Mouse (Mus musculus) spleen, adult 18-20 months (tissue): ENCODE data around the gene Prtn3.

Experiments used
- DNase-seq, 2 experiments: peaks; one replicate each; pipeline ENCODE4 v3.0.0; 2022; ENCODE audit warnings: mixed read lengths in 2 of 2

Prtn3 gene

DNA sequence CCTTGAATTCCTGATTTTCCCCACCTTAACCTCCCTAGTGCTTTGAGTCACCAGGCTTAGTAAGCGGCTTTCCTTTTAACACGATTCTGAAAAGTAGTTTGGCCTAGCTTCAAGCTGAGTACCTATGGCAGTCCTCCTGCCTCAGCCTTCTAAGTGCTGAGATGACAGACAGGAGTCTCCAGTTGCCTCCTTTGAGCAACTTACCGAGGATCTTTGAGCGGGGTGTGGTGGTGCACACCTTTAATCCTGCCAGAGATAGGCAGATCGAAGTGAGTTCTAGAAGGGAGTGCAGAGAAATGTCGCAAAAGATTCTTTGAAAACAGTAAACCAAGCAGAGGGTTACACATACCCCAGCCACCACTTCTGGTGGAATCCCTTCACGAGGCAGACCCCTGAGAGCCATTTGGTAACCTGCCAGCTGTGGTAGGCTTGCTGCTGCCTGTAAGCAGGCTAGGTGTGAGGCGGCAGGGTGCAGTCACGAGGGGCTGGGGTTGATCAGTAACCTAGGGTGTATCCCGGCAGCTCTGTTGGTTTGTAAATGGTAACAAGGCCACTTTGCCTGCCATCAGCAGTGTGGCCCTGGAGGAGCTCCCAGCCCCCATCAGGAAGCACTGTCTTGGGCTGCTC is 18.6 kb upstream of the Prtn3 start:
- peak in 1 of 2 experiments; percentile 19 for DNase-seq

- no peak for DNase-seq
These were observed 18.0 kb upstream of the Prtn3 start for GRCm38 (mm10) chr10:79856280-79856679.

DNA sequence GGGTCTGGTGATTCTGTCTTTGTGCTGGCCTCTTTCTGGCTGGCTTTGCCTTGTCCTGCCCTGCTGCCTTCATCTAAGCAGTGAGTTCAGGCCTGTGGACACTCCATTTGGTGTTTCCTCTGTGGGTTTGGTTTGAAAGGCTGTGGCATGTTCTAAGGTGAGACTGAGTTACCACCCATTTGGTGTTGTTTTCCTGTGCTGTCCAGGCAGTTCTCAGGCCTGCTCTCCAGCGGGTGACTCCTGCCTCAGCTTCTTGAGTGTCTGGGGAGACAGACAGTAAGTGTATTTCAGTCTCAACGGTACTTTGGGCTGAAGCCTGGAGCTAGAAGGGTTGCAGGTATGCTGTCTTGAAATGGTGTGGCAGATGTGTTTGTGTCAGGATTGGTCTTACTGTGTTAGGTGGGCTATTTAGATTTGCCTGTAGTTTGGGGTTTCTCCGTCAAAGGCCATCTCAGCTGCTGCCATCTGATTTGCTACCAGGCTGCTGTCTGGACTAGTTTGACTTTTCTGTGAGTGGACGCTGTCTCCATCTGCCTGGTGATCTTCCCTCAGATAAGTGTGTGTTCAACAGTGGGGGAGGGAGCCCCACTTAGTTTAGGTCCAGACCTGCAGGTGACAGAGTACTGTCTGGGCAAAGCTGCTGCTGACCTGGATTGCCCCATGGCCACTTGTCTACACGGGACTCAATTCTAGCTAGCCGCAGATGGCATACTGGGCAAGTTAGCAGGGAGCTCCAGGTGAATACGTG is 17.4 kb upstream of the Prtn3 start:
- no peak for DNase-seq

GRCm38 (mm10) chr10:79857452-79857811 is 16.8 kb upstream of the Prtn3 start:
- peak; percentile 62 to 71 for DNase-seq

- no peak for DNase-seq
These were observed 16.4 kb upstream of the Prtn3 start for GRCm38 (mm10) chr10:79857894-79858293.

DNA sequence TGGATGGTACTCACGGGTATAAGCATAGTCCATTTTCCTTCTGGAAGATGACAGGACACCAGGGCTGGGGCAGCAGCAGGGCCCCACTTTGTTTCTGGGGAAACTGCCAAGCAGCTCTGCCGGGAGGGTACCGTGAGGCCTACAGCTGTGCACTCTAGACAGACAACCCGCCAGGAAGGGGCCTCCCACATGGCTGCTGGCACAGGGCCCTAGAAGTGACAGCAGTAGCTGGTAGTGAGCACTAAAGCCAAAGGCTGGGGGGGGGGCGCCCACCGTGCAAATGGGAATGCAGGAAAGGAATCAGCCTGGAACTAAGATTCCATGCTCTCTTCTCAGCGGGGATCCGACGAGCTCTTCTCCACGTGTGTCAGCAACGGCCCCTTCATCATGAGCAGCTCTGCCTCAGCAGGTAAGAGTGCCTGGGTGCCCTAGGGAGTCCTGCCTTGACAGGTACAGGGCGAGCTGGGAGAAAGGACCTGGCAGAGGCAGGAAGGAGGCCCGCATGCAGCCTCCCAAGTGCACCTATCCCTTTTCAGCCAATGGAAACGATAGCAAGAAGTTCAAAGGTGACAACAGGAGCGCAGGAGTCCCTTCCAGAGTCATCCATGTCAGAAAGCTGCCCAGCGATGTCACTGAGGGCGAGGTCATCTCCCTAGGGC is 15.7 kb upstream of the Prtn3 start:
- DNase-seq: peak in 1 of 2 experiments; percentile 26

GRCm38 (mm10) chr10:79859116-79859515 is 15.2 kb upstream of the Prtn3 start:
- DNase-seq: no peak

DNA sequence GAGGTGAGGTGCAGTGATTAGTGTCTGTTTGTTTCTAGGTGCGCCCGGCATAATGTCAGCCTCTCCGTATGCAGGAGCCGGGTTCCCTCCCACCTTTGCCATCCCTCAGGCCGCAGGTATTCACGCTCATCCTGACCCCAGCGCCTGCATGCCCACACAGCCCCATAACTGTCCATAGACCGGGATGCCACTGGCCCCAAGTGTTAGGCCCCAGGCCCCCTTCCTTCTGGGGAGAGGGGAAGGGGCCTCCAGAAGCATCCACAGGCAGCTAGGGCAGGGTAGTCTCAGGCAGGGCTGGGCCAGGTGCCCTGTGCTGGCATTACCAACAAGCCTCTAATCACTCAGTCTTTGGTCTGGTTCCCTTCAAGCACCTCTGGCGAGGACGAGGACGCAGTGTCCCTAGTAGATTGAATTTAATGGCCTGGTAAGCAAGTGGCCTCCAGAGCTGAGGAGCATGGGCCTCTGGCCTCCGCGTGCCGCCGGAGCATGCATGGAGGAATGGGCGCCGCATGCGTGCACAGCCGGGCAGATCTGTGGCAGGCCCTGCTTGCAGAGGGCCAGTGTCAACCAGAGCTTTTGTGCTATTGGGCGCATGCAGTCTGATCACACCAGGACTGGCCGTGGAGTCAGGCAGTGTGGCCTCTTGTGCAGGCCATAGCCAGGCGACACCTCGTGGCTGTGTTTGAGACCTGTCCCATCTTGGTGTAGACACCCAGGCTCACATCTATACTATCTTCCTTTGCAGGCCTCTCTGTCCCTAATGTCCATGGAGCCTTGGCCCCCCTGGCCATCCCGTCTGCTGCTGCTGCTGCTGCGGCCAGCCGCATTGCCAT is 14.0 kb upstream of the Prtn3 start:
- DNase-seq: no peak

- DNase-seq: no peak
These were observed 12.8 kb upstream of the Prtn3 start for GRCm38 (mm10) chr10:79861230-79862048.

GRCm38 (mm10) chr10:79862049-79862788 is 12.1 kb upstream of the Prtn3 start:
- no peak for DNase-seq

- no peak for DNase-seq
These were observed 11.4 kb upstream of the Prtn3 start for GRCm38 (mm10) chr10:79862925-79863324.

- DNase-seq: no peak
These were observed 9.7 kb upstream of the Prtn3 start for GRCm38 (mm10) chr10:79864351-79865188.

DNA sequence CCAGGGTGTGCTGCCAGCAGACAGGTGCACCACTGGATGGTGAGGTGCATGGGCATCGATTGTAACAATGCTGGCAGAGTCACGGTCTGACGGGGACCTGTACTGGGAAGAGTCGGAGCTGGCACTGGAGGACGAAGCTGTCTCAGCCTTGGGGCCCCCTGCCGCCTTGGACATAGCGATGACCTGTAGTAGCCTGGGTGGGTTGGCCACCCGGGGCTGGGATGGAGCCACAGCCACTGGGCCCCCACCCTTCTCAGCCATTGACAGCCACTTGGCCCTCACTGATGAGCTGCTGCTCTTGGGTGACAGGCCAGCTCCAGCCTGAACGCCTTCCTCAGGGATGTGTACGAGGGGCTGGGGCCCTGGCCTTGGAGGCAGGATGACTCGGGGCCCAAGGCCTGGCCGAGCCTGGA is 9.1 kb upstream of the Prtn3 start:
- no peak for DNase-seq

GRCm38 (mm10) chr10:79865801-79866295 is 8.4 kb upstream of the Prtn3 start:
- no peak for DNase-seq

GRCm38 (mm10) chr10:79866601-79867000 is 7.7 kb upstream of the Prtn3 start:
- no peak for DNase-seq

- no peak for DNase-seq
These were observed 2.4 kb upstream of the Prtn3 start for GRCm38 (mm10) chr10:79871845-79872244.

DNA sequence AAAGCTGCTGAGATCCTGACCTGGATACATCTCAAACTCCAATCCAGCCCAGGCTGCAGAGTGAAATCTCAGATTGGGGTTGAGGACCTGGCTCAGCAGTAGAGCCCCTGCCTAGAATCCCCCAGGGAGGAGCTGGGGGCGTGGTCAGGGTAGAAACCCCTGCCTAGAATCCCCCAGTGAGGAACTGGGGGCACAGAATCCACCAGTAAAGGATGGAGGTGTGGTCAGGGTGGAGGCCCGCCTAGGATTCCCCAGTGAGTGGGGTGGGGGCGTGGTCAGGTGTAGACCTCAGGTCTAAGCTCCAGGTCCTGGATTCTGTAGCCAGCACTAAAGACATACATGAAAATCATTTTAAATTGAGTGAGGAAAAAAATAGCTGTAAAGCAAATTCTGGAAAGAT is 1.4 kb upstream of the Prtn3 start:
- DNase-seq: no peak

GRCm38 (mm10) chr10:79873313-79873712 is 963 bp upstream of the Prtn3 start:
- no peak for DNase-seq

- no peak for DNase-seq
These were observed 474 bp upstream of the Prtn3 start for GRCm38 (mm10) chr10:79873715-79874289.

GRCm38 (mm10) chr10:79877174-79877573 is 2.9 kb downstream of the Prtn3 start:
- DNase-seq: peak in 1 of 2 experiments; percentile 49
